Mouse (Mus musculus) limb, embryonic 15.5 days (tissue): Measurements from ENCODE around the gene Ank. TPM values are rescaled to one million over a fixed set of nuclear protein-coding genes. Genes with fewer than 3 reads are reported as not detected.

Experiments used
- ATAC-seq: fragments of 200-750 bp; cut with Nextera tagmentation; 2 replicates; pipeline ENCODE4 v1.8.0; 2017; ENCODE audit warnings: low read depth, moderate TSS enrichment; ENCODE audit not compliant: insufficient number of reproducible peaks, low FRiP score, low TSS enrichment
- H3K27ac ChIP-seq: fragments of 300-500 bp; sonication (generic); 2 replicates; pipeline ENCODE4 v1.5.1; 2015; ENCODE audit warnings: moderate library complexity, mild to moderate bottlenecking, inconsistent platforms
- H3K27me3 ChIP-seq: fragments of 300-500 bp; sonication (generic); 2 replicates; pipeline ENCODE4 v1.6.1; 2015; ENCODE audit warnings: inconsistent platforms
- H3K36me3 ChIP-seq: fragments of 300-500 bp; sonication (generic); 2 replicates; pipeline ENCODE4 v1.6.1; 2015; ENCODE audit warnings: inconsistent platforms
- H3K4me1 ChIP-seq: fragments of 300-500 bp; sonication (generic); 2 replicates; pipeline ENCODE4 v1.6.1; 2015; ENCODE audit warnings: inconsistent platforms
- H3K4me2 ChIP-seq: fragments of 300-500 bp; sonication (generic); 2 replicates; pipeline ENCODE4 v1.6.1; 2015; ENCODE audit warnings: mild to moderate bottlenecking, inconsistent platforms
- H3K4me3 ChIP-seq: fragments of 300-500 bp; sonication (generic); 2 replicates; pipeline ENCODE4 v1.5.1; 2015; ENCODE audit warnings: mild to moderate bottlenecking, inconsistent platforms
- H3K9ac ChIP-seq: fragments of 300-500 bp; sonication (generic); 2 replicates; pipeline ENCODE4 v1.6.1; 2015; ENCODE audit warnings: inconsistent platforms
- H3K9me3 ChIP-seq: fragments of 300-500 bp; sonication (generic); 2 replicates; pipeline ENCODE4 v1.6.1; 2016; ENCODE audit warnings: inconsistent platforms
- WGBS: fragments of 180-500 bp; shearing (Covaris S2); methylation state at CpG from one replicate; pipeline ENCODE4 v1.1.7; 2015; 5-methylcytosine and 5-hydroxymethylcytosine counted together
- polyA plus RNA-seq: library from polyadenylated mRNA; unstranded; fragments of >200 nt; fragmentation: Nextera tagmentation; extraction: Ambion mirVana; gene quantifications from 2 replicates; pipeline ENCODE4 v1.2.1, GENCODE M21; 2015

Gene Ank
- polyA plus RNA-seq, 1 experiment from 2014 or later = 16.3 TPM

DNA sequence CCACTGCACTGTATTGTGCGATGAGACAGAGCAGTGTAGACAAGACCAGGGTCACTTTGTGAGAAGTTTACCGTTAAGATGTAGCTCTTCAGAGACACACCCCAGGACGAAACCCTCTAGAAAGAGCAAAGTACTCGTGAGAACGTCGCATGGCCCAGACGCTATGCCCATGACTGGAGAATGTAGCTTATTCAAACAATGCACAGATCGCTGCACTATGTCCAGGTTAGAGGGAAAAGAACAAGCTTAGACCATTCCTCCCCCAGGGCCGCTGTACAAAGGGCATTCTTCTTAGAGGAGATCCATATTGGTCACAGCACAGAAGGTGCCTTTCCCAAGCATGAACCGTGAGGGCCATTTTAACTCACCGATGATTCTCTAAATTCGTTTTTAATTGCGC lies 35.9 kb downstream of the Ank start:
- Histone ChIP-seq H3K36me3 (no peaks in the 10 kb centered on the region), H3K4me3 (no peak overlapping the region), H3K27ac (no peak overlapping the region), H3K9me3 (no peaks in the 10 kb centered on the region), H3K27me3 (no peaks in the 10 kb centered on the region), H3K4me2 (no peak overlapping the region), H3K4me1 (0 out of 2 replicates have a peak, but pooled peaks cover 9% of the 10 kb centered on the region), H3K9ac (no peak overlapping the region)
- WGBS = 82% methylated on average over 13 of the region's 13 CpGs
- no peak for ATAC-seq

GRCm38 (mm10) chr15:27503221-27503620 lies 36.7 kb downstream of the Ank start:
- Histone ChIP-seq H3K27ac (no peak overlapping the region), H3K36me3 (no peaks in the 10 kb centered on the region), H3K27me3 (no peaks in the 10 kb centered on the region), H3K9ac (no peak overlapping the region), H3K4me3 (no peak overlapping the region), H3K4me1 (0 out of 2 replicates have a peak, but pooled peaks cover 9% of the 10 kb centered on the region), H3K9me3 (no peaks in the 10 kb centered on the region), H3K4me2 (no peak overlapping the region)
- no peak for ATAC-seq
- WGBS = 74% methylated on average over 9 of the region's 9 CpGs

GRCm38 (mm10) chr15:27503801-27504730 lies 37.6 kb downstream of the Ank start:
- Histone ChIP-seq H3K9ac (no peak overlapping the region), H3K4me3 (no peak overlapping the region), H3K36me3 (no peaks in the 10 kb centered on the region), H3K4me2 (no peak overlapping the region), H3K9me3 (no peaks in the 10 kb centered on the region), H3K4me1 (0 out of 2 replicates have a peak, but pooled peaks cover 9% of the 10 kb centered on the region), H3K27ac (no peak overlapping the region), H3K27me3 (no peaks in the 10 kb centered on the region)
- 52% methylated on average over 20 of the region's 20 CpGs for WGBS
- 0 out of 2 replicates have a peak, but pooled peaks have one; percentile 12 for ATAC-seq

- Histone ChIP-seq H3K4me1 (0 out of 2 replicates have a peak, but pooled peaks cover 9% of the 10 kb centered on the region), H3K9ac (no peak overlapping the region), H3K4me3 (no peak overlapping the region), H3K27ac (no peak overlapping the region), H3K9me3 (no peaks in the 10 kb centered on the region), H3K27me3 (no peaks in the 10 kb centered on the region), H3K36me3 (no peaks in the 10 kb centered on the region), H3K4me2 (no peak overlapping the region)
- no peak for ATAC-seq
- WGBS = 65% methylated on average over 5 of the region's 5 CpGs
Observed at GRCm38 (mm10) chr15:27506127-27506886, 39.8 kb downstream of the Ank start.

DNA sequence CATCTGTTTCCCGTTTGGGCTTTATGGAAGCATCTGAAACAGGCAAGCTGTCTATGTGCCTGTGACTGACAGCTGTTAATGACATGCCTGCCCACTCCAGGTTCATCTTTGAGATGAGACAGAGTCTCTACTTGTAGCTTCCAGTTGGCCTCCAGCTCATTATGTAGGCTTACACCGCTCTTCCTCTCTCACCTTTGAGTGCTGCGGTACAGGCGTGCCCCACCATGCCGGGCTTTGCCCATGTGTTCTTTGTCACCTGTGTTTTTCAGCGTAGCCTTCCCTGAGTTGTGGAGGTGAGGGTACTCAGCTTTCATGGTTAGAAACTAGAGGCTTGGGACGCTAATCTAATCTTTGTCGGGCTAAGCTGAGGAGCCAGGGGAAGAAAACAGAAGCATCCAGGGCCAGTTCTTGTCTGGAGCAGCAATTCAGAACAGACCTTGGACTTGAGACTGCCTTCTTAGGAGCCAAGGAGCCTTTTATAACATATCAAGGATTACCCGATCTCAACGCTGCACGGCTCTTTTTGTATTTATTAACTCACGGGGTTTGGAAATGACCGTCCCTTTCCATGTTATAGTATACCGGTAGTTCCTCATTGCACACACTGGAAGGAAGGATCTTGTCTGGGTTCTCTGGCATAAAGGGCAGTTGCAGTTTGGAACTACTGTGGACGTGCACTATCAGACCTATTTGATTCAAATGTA lies 40.6 kb downstream of the Ank start:
- 79% methylated on average over 15 of the region's 15 CpGs for WGBS
- 0 out of 2 replicates have a peak, but pooled peaks cover 9% of the 10 kb centered on the region for H3K4me1 ChIP-seq
- H3K27ac ChIP-seq = no peak overlapping the region
- no peak overlapping the region for H3K9ac ChIP-seq
- no peaks in the 10 kb centered on the region for H3K27me3 ChIP-seq
- H3K36me3 ChIP-seq = no peaks in the 10 kb centered on the region
- H3K9me3 ChIP-seq = no peaks in the 10 kb centered on the region
- no peak overlapping the region for H3K4me2 ChIP-seq
- no peak overlapping the region for H3K4me3 ChIP-seq
- ATAC-seq = no peak

DNA sequence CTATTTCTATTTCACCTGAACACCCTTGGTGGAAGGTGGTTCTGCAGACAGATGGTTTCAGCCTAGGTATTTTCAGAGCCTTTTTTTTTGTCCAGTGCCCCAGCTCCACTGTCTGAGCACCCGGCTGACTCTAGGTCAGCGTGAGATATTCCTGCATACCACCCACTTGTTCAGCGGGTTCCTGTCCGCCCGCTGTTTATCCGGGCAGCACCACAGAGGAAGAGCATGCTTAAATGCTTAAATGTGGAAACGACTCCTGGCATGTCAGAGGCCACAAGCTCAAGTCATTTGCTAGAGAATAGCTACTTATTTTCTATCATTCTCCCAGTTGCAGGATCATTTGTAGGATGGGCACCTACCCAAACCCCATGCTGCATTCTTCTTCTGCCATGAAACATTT lies 41.7 kb downstream of the Ank start:
- Histone ChIP-seq H3K27ac (no peak overlapping the region), H3K27me3 (no peaks in the 10 kb centered on the region), H3K36me3 (no peaks in the 10 kb centered on the region), H3K4me2 (no peak overlapping the region), H3K9me3 (no peaks in the 10 kb centered on the region), H3K9ac (no peak overlapping the region), H3K4me1 (0 out of 2 replicates have a peak, but pooled peaks cover 9% of the 10 kb centered on the region), H3K4me3 (no peak overlapping the region)
- 81% methylated on average over 7 of the region's 7 CpGs for WGBS
- ATAC-seq = no peak

DNA sequence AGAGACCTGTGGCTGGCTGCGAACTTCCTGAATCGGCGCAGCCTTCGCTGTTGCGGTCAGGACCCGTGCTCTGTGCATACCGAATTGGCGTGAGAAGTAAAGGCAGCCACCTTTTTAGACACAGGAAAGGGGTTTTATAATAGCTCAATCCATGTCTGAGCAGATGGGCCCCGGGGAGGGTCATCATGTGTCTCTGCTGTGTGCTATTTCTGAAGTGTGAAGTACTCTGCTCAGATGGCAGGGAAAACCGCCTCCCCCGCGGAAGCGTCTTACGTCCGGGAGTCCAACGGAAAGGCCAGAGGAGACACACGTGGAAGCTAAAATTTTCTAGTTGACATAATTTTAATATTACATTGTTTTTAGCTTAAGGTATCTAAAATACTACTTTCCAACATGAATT lies 42.5 kb downstream of the Ank start:
- Histone ChIP-seq H3K4me2 (no peak overlapping the region), H3K4me1 (0 out of 2 replicates have a peak, but pooled peaks cover 6% of the 10 kb centered on the region), H3K27me3 (no peaks in the 10 kb centered on the region), H3K9ac (no peak overlapping the region), H3K27ac (no peak overlapping the region), H3K4me3 (no peak overlapping the region), H3K36me3 (no peaks in the 10 kb centered on the region), H3K9me3 (no peaks in the 10 kb centered on the region)
- no peak for ATAC-seq
- 86% methylated on average over 17 of the region's 17 CpGs for WGBS

DNA sequence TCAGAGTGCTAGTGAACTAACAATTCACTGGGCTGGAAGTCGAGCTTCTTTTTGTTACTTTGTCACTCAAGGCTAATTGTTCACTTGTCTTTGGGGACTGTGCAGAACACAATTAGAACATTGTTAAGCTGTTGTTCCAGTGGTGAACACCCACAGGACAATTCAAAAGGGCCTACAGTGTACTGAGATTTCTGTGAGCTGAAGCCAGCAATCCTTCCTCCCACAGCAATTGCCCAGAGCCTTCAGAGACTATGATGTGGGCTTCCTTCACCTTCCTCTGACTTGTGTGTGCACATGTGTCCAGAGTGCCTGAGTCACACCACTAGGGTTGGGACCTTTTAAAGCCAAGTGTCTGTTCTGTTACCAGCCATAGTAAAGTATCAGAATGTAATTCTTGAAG lies 50.5 kb downstream of the Ank start:
- no peaks in the 10 kb centered on the region for H3K36me3 ChIP-seq
- 77% methylated on average over 1 of the region's 1 CpGs for WGBS
- H3K27me3 ChIP-seq = no peaks in the 10 kb centered on the region
- no peak overlapping the region for H3K4me3 ChIP-seq
- no peak overlapping the region for H3K27ac ChIP-seq
- no peak for ATAC-seq
- H3K4me1 ChIP-seq = no peaks in the 10 kb centered on the region
- H3K9ac ChIP-seq = no peak overlapping the region
- H3K9me3 ChIP-seq = no peaks in the 10 kb centered on the region
- no peak overlapping the region for H3K4me2 ChIP-seq

- H3K4me3 ChIP-seq = no peak overlapping the region
- H3K4me2 ChIP-seq = no peak overlapping the region
- H3K36me3 ChIP-seq = no peaks in the 10 kb centered on the region
- no peak for ATAC-seq
- no peaks in the 10 kb centered on the region for H3K4me1 ChIP-seq
- no peak overlapping the region for H3K9ac ChIP-seq
- no peaks in the 10 kb centered on the region for H3K9me3 ChIP-seq
- no peaks in the 10 kb centered on the region for H3K27me3 ChIP-seq
- H3K27ac ChIP-seq = no peak overlapping the region
- WGBS = 74% methylated on average over 8 of the region's 8 CpGs
Observed at GRCm38 (mm10) chr15:27518026-27518425, 51.5 kb downstream of the Ank start.

- Histone ChIP-seq H3K9ac (no peak overlapping the region), H3K4me2 (no peak overlapping the region), H3K27me3 (no peaks in the 10 kb centered on the region), H3K4me3 (no peak overlapping the region), H3K27ac (no peak overlapping the region), H3K4me1 (no peaks in the 10 kb centered on the region), H3K9me3 (no peaks in the 10 kb centered on the region), H3K36me3 (no peaks in the 10 kb centered on the region)
- no peak for ATAC-seq
- WGBS = 89% methylated on average over 7 of the region's 7 CpGs
Observed at GRCm38 (mm10) chr15:27519857-27520256, 53.4 kb downstream of the Ank start.

- WGBS = 72% methylated on average over 12 of the region's 12 CpGs
- no peak overlapping the region for H3K9ac ChIP-seq
- no peaks in the 10 kb centered on the region for H3K27me3 ChIP-seq
- no peaks in the 10 kb centered on the region for H3K36me3 ChIP-seq
- H3K27ac ChIP-seq = no peak overlapping the region
- no peak for ATAC-seq
- no peak overlapping the region for H3K4me3 ChIP-seq
- H3K4me2 ChIP-seq = no peak overlapping the region
- H3K9me3 ChIP-seq = no peaks in the 10 kb centered on the region
- no peaks in the 10 kb centered on the region for H3K4me1 ChIP-seq
Observed at GRCm38 (mm10) chr15:27525233-27526005, 58.9 kb downstream of the Ank start.
